Mouse (Mus musculus) heart, adult 10 weeks (tissue): ENCODE measurements around the gene Crabp1. TPM values are rescaled to one million over a fixed set of nuclear protein-coding genes. Genes with fewer than 3 reads are reported as not detected.

Source experiments
- polyA plus RNA-seq: library from polyadenylated mRNA; stranded (reverse); fragments of 350-450 nt; fragmentation: Illumina TruSeq; extraction: RNeasy Lipid Tissue Mini Kit (QIAGEN cat#74804); gene quantifications from one replicate; pipeline ENCODE4 v1.2.3, GENCODE M21; 2014; ENCODE audit warnings: low read depth, low replicate concordance

Crabp1 gene
- 0.65 TPM for polyA plus RNA-seq

GRCm38 (mm10) chr9:54764561-54765217 is at the start of gene Crabp1:
Gene Crabp1, plus strand, starts transcription at chr9:54764748.

DNA sequence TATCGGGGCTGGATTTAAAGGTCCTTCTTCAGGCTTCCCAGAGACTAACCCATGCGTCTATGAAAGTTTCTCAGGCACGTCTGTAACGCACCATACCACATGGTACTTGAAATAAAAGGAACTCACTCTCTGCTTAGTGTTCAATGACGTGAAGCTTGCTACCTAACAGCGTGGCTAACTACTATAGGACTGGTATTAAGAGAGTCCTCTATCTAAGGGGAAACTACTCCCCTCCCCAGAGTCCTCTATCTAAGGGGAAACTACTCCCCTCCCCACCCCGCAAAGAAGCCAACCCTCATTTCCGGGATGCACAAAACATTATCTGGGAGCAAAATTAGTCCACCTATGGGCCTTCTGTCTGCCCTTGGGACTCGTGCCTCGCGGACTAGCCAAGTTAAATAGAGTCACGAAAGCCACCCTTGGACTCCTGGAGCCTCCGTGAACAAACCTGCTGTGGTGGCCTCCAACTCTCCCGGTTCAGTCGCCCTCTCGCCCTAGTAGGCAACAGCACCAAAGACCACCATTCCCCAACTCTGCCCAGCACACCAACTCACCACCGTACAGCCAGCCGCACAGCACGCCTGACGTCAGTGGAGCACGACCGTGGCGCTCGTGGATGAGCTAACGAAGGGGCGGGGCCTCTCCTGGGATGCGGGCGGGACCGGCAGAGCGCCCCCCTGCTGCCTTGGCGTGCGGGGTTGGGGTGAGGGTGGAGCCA is 30.5 kb upstream of the Crabp1 start, which contains the start of gene Wdr61:
Gene Wdr61, minus strand, starts transcription at position 599 of the 718 bp plus-strand sequence.

Other genes starting within 250 kb of the Crabp1 start
- not detected for gene Sh2d7, start 225.8 kb upstream of the Crabp1 start, polyA plus RNA-seq
- gene Cib2, start 204.5 kb upstream of the Crabp1 start, polyA plus RNA-seq, result 4.3 TPM
- gene Idh3a, start 178.4 kb upstream of the Crabp1 start, polyA plus RNA-seq, result 702 TPM
- 0.29 TPM for gene Acsbg1, start 102.9 kb upstream of the Crabp1 start, polyA plus RNA-seq
- 90.6 TPM for gene Dnaja4, start 65.9 kb upstream of the Crabp1 start, polyA plus RNA-seq
- gene Wdr61, start 30.2 kb upstream of the Crabp1 start, polyA plus RNA-seq, result 42.7 TPM
- 22.0 TPM for gene Ireb2, start 99.0 kb downstream of the Crabp1 start, polyA plus RNA-seq
- 1.2 TPM for gene Hykk, start 152.5 kb downstream of the Crabp1 start, polyA plus RNA-seq
- 196 TPM for gene Psma4, start 186.0 kb downstream of the Crabp1 start, polyA plus RNA-seq
- gene AY074887, start 186.2 kb downstream of the Crabp1 start, polyA plus RNA-seq, result not detected
- not detected for gene Chrna5, start 216.1 kb downstream of the Crabp1 start, polyA plus RNA-seq